Mouse (Mus musculus) hindlimb bud, embryonic 11.5 days (tissue): ENCODE measurements around the gene Muc4.
A peak's percentile ranks its signal among the peaks of the same experiment; 100 is the strongest.

Experiments
- DNase-seq: peaks from one replicate; pipeline ENCODE4 v3.0.0-alpha.2; 2012; ENCODE audit warnings: low read depth, low spot score; ENCODE audit errors: extremely low spot score

The Muc4 gene

GRCm38 (mm10) chr16:32797426-32797689 is 61.7 kb downstream of the Muc4 start, which contains the start of gene Muc20:
Muc20 (minus strand) TSS chr16:32797435.
- no peak for DNase-seq

GRCm38 (mm10) chr16:32803252-32803853 is 67.7 kb downstream of the Muc4 start:
- DNase-seq = no peak

- DNase-seq = no peak
Observed at GRCm38 (mm10) chr16:32803901-32804300, 68.2 kb downstream of the Muc4 start.

GRCm38 (mm10) chr16:32805151-32805550 is 69.5 kb downstream of the Muc4 start:
- no peak for DNase-seq

- no peak for DNase-seq
Observed at GRCm38 (mm10) chr16:32807408-32808185, 71.9 kb downstream of the Muc4 start.

- no peak for DNase-seq
Observed at GRCm38 (mm10) chr16:32810321-32810720, 74.6 kb downstream of the Muc4 start, which contains the start of gene Smbd1. Smbd1 (minus strand) TSS chr16:32810477.

- peak; percentile 67 for DNase-seq
Observed at GRCm38 (mm10) chr16:32812888-32813361, 77.2 kb downstream of the Muc4 start.

GRCm38 (mm10) chr16:32813362-32813761 is 77.7 kb downstream of the Muc4 start:
- no peak for DNase-seq

- DNase-seq = no peak
Observed at GRCm38 (mm10) chr16:32813771-32814170, 78.1 kb downstream of the Muc4 start.

GRCm38 (mm10) chr16:32814539-32814938 is 78.9 kb downstream of the Muc4 start:
- DNase-seq = no peak

- peak; percentile 57 for DNase-seq
Observed at GRCm38 (mm10) chr16:32815160-32815605, 79.5 kb downstream of the Muc4 start.

GRCm38 (mm10) chr16:32818036-32818435 is 82.3 kb downstream of the Muc4 start:
- DNase-seq = no peak

GRCm38 (mm10) chr16:32818441-32818840 is 82.8 kb downstream of the Muc4 start:
- no peak for DNase-seq

- DNase-seq = no peak
Observed at GRCm38 (mm10) chr16:32821772-32822449, 86.2 kb downstream of the Muc4 start.

- DNase-seq = no peak
Observed at GRCm38 (mm10) chr16:32822450-32822827, 86.8 kb downstream of the Muc4 start.

GRCm38 (mm10) chr16:32822881-32823280 is 87.2 kb downstream of the Muc4 start:
- no peak for DNase-seq

- no peak for DNase-seq
Observed at GRCm38 (mm10) chr16:32823487-32823886, 87.8 kb downstream of the Muc4 start.

- no peak for DNase-seq
Observed at GRCm38 (mm10) chr16:32824061-32824460, 88.4 kb downstream of the Muc4 start.

- DNase-seq = no peak
Observed at GRCm38 (mm10) chr16:32825380-32825779, 89.7 kb downstream of the Muc4 start.

GRCm38 (mm10) chr16:32826521-32826920 is 90.8 kb downstream of the Muc4 start:
- no peak for DNase-seq

GRCm38 (mm10) chr16:32829104-32829503 is 93.4 kb downstream of the Muc4 start:
- no peak for DNase-seq

- DNase-seq = no peak
Observed at GRCm38 (mm10) chr16:32831501-32831900, 95.8 kb downstream of the Muc4 start.
